Mouse (Mus musculus) liver, adult 2 months (tissue): ENCODE results near the gene Suz12.

Experiments
- CTCF ChIP-seq: fragments of 200-500 bp; IDR thresholded peaks from 2 replicates; pipeline ENCODE4 v1.5.1; 2011; ENCODE audit warnings: low read depth, low read length, control low read depth
- POLR2A ChIP-seq: fragments of 200-500 bp; IDR thresholded peaks from 2 replicates; pipeline ENCODE4 v1.6.1; 2011; ENCODE audit warnings: low read length, control low read depth; ENCODE audit not compliant: insufficient read depth; ENCODE audit errors: extremely low read depth

DNA sequence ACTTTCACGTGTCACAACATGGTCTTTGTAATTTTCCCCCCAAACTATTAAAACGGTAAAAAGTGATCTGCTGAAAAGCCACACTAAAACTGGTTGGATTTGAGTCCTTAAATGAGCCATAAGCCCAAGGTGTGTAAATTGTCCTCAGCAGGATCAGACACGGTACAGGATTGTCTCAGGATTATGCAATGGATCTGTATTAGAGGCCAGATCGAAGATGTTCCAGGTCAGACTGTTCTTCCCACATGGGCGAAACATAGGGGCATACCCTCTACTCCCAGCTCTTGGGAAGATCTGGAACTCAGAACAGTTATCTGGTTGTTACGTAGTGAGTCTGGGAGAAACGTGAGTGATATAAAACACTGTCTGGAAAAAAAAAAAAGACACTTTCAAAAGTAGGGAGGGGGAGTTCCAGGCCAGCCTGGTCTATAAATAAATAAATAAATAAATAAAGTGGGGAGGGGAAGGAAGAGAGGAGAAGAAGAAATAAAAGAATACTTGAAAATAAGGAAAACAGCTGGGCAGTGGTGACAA lies 88.9 kb downstream of the Suz12 start:
- TF ChIP-seq CTCF (no peak), POLR2A (no peak)
